Mouse (Mus musculus): ENCODE measurements around the gene Mrpl33. TPM values are rescaled to one million over a fixed set of nuclear protein-coding genes. Genes with fewer than 3 reads are reported as not detected.
A peak's percentile ranks its signal among the peaks of the same experiment; 100 is the strongest.

The Mrpl33 gene
- total and polyA plus RNA-seq, 3 experiments = 5.0 to 172 (median 102) TPM

DNA sequence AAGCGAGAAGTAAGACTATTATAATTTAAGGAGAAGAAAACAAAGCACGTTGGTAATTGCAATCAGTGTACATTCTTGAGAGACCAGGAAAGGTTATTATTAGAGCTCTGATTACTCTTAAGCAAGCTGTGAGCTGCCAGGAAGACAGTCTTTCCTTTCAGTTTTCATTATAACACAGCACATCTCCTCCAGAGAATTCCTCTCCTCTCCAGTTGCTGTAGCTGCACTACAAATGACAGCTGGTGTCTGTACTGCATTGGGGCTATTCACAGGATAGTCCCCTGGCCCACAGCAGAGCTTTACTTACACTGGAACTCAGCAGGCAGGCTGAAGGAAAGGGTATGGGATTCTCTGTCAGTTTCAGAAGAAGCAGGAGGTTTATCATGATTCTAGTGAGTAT is 76.7 kb downstream of the Mrpl33 start:
- TF ChIP-seq TAL1 (conservative IDR thresholded peaks at IDR 0.05; ENCODE audit: low read depth, low read length) = no peak
- TF ChIP-seq POLR2AphosphoS5 (IDR thresholded peaks at IDR 0.05; ENCODE audit: insufficient replicate concordance, low read depth, low read length) = no peak
- TF ChIP-seq GATA1 (IDR thresholded peaks at IDR 0.05; ENCODE audit: borderline replicate concordance, low read length) = no peak
- no peak for TF ChIP-seq GATA2 (IDR thresholded peaks at IDR 0.05; ENCODE audit: borderline replicate concordance, low read depth, low read length)
- TF ChIP-seq CTCF (IDR thresholded peaks at IDR 0.05; ENCODE audit: low read depth, low read length) = no peak
- DNase-seq (ENCODE audit: low spot score) = no peak
- Histone ChIP-seq H3K27me3 (ENCODE audit: insufficient read depth, low read length) (no peaks in the 10 kb centered on the region), H3K4me1 (ENCODE audit: insufficient read depth, low read depth, low read length) (0 out of 2 replicates have a peak, but pooled peaks cover 2% of the 10 kb centered on the region), H3K9me3 (replicated peaks) (no peaks in the 10 kb centered on the region), H3K36me3 (replicated peaks) (peaks cover 52% of the 10 kb centered on the region), H3K4me3 (ENCODE audit: low read depth, low read length) (no peak overlapping the region)
- ATAC-seq (ENCODE audit: extremely low read depth, insufficient number of reproducible peaks, low FRiP score, poor library complexity, severe bottlenecking) = no peak

DNA sequence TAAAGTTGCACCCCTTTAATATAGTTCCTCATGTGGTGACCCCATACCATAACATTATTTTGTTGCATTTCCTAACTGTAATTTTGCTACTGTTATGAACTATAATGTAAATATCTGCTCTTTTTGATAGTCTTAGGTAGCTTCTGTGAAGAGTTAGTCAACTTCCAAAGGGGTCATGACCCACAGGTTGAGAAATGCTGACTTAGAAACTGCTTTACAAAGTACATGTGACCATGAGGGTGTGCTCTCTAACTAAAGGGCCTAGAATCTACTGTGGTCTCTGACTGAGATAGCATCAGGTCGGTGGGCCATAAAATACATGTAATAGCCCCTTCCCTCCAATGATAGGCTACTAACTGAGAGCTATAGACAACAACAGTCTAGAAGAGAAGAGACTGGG is 81.3 kb downstream of the Mrpl33 start:
- ATAC-seq (ENCODE audit: extremely low read depth, insufficient number of reproducible peaks, low FRiP score, poor library complexity, severe bottlenecking) (no peak), DNase-seq (ENCODE audit: low spot score) (no peak)
- Histone ChIP-seq H3K36me3 (replicated peaks) (peaks cover 36% of the 10 kb centered on the region), H3K9me3 (replicated peaks) (peaks cover 6% of the 10 kb centered on the region), H3K4me3 (ENCODE audit: low read depth, low read length) (no peak overlapping the region), H3K4me1 (ENCODE audit: insufficient read depth, low read depth, low read length) (peaks cover 4% of the 10 kb centered on the region; the same call in 1 of the 2 replicates), H3K27me3 (ENCODE audit: insufficient read depth, low read length) (no peaks in the 10 kb centered on the region)
- TF ChIP-seq TAL1 (conservative IDR thresholded peaks at IDR 0.05; ENCODE audit: low read depth, low read length) (no peak), CTCF (IDR thresholded peaks at IDR 0.05; ENCODE audit: low read depth, low read length) (no peak), GATA1 (IDR thresholded peaks at IDR 0.05; ENCODE audit: borderline replicate concordance, low read length) (no peak), GATA2 (IDR thresholded peaks at IDR 0.05; ENCODE audit: borderline replicate concordance, low read depth, low read length) (no peak), POLR2AphosphoS5 (IDR thresholded peaks at IDR 0.05; ENCODE audit: insufficient replicate concordance, low read depth, low read length) (no peak)

DNA sequence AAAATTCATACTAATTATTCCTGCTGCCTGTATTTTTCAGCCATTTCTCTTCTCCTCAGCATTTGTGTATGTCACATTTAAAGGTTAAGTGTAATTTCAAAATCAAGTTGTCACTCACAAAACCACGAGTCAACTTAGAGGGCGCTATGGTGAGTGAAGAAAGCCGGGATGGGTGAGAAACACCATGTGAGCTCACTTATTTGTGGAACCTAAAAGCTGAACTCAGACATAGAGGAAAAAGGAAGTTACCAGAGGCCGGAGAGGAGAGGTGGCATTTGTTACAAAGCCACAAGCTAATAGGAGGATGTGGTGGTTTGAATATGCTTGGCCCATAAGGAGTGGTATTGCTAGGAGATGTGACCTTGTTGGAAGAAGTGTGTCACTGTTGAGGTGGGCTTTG is 83.4 kb downstream of the Mrpl33 start:
- no peak for ATAC-seq (ENCODE audit: extremely low read depth, insufficient number of reproducible peaks, low FRiP score, poor library complexity, severe bottlenecking)
- DNase-seq (ENCODE audit: low spot score) = no peak
- H3K9me3 ChIP-seq (replicated peaks) = peaks cover 6% of the 10 kb centered on the region
- TF ChIP-seq GATA1 (IDR thresholded peaks at IDR 0.05; ENCODE audit: borderline replicate concordance, low read length) (no peak), CTCF (IDR thresholded peaks at IDR 0.05; ENCODE audit: low read depth, low read length) (no peak), GATA2 (IDR thresholded peaks at IDR 0.05; ENCODE audit: borderline replicate concordance, low read depth, low read length) (no peak), POLR2AphosphoS5 (IDR thresholded peaks at IDR 0.05; ENCODE audit: insufficient replicate concordance, low read depth, low read length) (no peak), TAL1 (conservative IDR thresholded peaks at IDR 0.05; ENCODE audit: low read depth, low read length) (no peak)
- H3K27me3 ChIP-seq (ENCODE audit: insufficient read depth, low read length) = no peaks in the 10 kb centered on the region
- peaks cover 28% of the 10 kb centered on the region for H3K36me3 ChIP-seq (replicated peaks)
- H3K4me3 ChIP-seq (ENCODE audit: low read depth, low read length) = no peak overlapping the region
- H3K4me1 ChIP-seq (ENCODE audit: insufficient read depth, low read depth, low read length) = peaks cover 7% of the 10 kb centered on the region; the same call in 1 of the 2 replicates

DNA sequence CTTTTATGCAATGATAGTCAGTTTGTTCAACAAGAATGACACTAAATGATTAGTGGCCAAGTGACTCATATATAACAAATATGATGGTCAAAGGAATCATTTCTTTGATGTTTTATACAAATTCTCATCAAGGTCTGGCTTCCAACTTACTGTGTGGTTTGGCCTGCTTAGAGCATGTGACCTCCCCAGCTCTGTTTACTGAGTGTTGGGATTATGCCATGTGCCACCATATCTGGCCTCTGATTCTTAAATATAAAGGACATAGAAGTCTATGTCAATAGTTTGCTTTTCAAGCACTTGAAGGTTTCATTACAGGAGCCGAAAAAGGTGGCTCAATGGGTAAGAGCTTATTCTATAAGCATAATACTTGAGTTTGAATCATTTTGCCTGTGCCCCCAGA is 85.6 kb downstream of the Mrpl33 start:
- H3K4me3 ChIP-seq (ENCODE audit: low read depth, low read length) = no peak overlapping the region
- H3K4me1 ChIP-seq (ENCODE audit: insufficient read depth, low read depth, low read length) = peaks cover 22% of the 10 kb centered on the region
- TF ChIP-seq GATA1 (IDR thresholded peaks at IDR 0.05; ENCODE audit: borderline replicate concordance, low read length) (no peak), TAL1 (conservative IDR thresholded peaks at IDR 0.05; ENCODE audit: low read depth, low read length) (no peak), CTCF (IDR thresholded peaks at IDR 0.05; ENCODE audit: low read depth, low read length) (no peak), GATA2 (IDR thresholded peaks at IDR 0.05; ENCODE audit: borderline replicate concordance, low read depth, low read length) (no peak), POLR2AphosphoS5 (IDR thresholded peaks at IDR 0.05; ENCODE audit: insufficient replicate concordance, low read depth, low read length) (no peak)
- peaks cover 6% of the 10 kb centered on the region for H3K9me3 ChIP-seq (replicated peaks)
- no peak for ATAC-seq (ENCODE audit: extremely low read depth, insufficient number of reproducible peaks, low FRiP score, poor library complexity, severe bottlenecking)
- H3K27me3 ChIP-seq (ENCODE audit: insufficient read depth, low read length) = no peaks in the 10 kb centered on the region
- no peak for DNase-seq (ENCODE audit: low spot score)
- H3K36me3 ChIP-seq (replicated peaks) = peaks cover 21% of the 10 kb centered on the region

DNA sequence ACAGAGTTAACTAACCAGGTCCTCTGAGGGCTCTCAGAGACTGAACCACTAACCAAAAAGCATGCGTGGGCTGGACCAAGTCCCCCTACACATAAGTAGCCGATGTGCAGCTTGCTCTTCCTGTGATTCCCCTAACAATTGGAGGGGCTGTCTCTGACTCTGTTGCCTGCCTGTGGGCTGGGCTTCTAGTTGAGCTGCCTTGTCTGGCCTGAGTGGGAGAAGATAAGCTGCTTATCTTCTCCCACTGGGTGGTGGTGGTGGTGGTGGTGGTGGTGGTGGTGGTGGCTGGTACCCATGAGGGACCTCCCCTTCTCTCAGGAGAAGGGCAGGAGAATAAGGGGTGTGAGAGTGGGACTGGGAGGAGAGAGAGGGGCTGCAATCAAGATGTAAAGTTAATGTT is 89.3 kb downstream of the Mrpl33 start:
- Histone ChIP-seq H3K4me1 (ENCODE audit: insufficient read depth, low read depth, low read length) (peaks cover 33% of the 10 kb centered on the region), H3K36me3 (replicated peaks) (peaks cover 11% of the 10 kb centered on the region), H3K9me3 (replicated peaks) (no peaks in the 10 kb centered on the region), H3K4me3 (ENCODE audit: low read depth, low read length) (peak overlapping the region; percentile 33; the same call in 1 of the 2 replicates), H3K27me3 (ENCODE audit: insufficient read depth, low read length) (no peaks in the 10 kb centered on the region)
- ATAC-seq (ENCODE audit: extremely low read depth, insufficient number of reproducible peaks, low FRiP score, poor library complexity, severe bottlenecking) (peak; percentile 95), DNase-seq (ENCODE audit: low spot score) (peak; percentile 13)
- TF ChIP-seq GATA1 (IDR thresholded peaks at IDR 0.05; ENCODE audit: borderline replicate concordance, low read length) (no peak), POLR2AphosphoS5 (IDR thresholded peaks at IDR 0.05; ENCODE audit: insufficient replicate concordance, low read depth, low read length) (no peak), TAL1 (conservative IDR thresholded peaks at IDR 0.05; ENCODE audit: low read depth, low read length) (peak; percentile 78), GATA2 (IDR thresholded peaks at IDR 0.05; ENCODE audit: borderline replicate concordance, low read depth, low read length) (no peak)

DNA sequence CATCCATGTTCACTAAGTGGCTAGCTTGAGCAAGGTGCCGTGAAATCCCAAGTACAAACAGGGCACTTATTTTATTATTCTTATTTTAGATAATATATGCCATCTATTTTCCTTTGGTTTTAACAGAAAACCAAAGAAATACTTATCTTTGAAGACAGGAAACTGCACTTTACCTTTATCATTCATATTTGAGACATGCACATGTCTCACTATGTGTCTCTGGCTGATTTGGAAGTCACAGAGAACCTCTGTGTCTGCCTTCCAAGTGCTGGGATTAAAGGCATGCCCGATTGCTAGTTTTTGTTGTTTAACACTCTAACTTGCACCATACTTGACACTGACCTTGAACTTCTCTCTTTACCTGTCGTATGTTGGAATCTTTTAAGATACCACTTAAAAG is 91.2 kb downstream of the Mrpl33 start:
- Histone ChIP-seq H3K9me3 (replicated peaks) (no peaks in the 10 kb centered on the region), H3K4me1 (ENCODE audit: insufficient read depth, low read depth, low read length) (peaks cover 38% of the 10 kb centered on the region), H3K36me3 (replicated peaks) (peaks cover 18% of the 10 kb centered on the region), H3K4me3 (ENCODE audit: low read depth, low read length) (no peak overlapping the region), H3K27me3 (ENCODE audit: insufficient read depth, low read length) (no peaks in the 10 kb centered on the region)
- DNase-seq (ENCODE audit: low spot score) (no peak), ATAC-seq (ENCODE audit: extremely low read depth, insufficient number of reproducible peaks, low FRiP score, poor library complexity, severe bottlenecking) (no peak)
- TF ChIP-seq GATA2 (IDR thresholded peaks at IDR 0.05; ENCODE audit: borderline replicate concordance, low read depth, low read length) (no peak), TAL1 (conservative IDR thresholded peaks at IDR 0.05; ENCODE audit: low read depth, low read length) (peak; percentile 52)
